Mouse (Mus musculus): ENCODE data around the gene Eva1c. TPM values are rescaled to one million over a fixed set of nuclear protein-coding genes. Genes with fewer than 3 reads are reported as not detected.

Eva1c gene
- total and polyA plus RNA-seq, 3 experiments: not detected

GRCm38 (mm10) chr16:90946977-90947376 is 120.5 kb downstream of the Eva1c start:
- Histone ChIP-seq H3K27me3 (replicated peaks) (no peaks in the 10 kb centered on the region), H3K9me3 (replicated peaks; ENCODE audit: low read length) (no peaks in the 10 kb centered on the region), H3K9ac (ENCODE audit: insufficient read depth, low read depth) (no peak overlapping the region), H3K4me3 (replicated peaks in 1 of 3; ENCODE audit: low read depth in 2 of 3, low read length in 2 of 3, poor library complexity in 1 of 3) (no peak overlapping the region), H3K79me2 (replicated peaks; ENCODE audit: control insufficient read depth, extremely low read depth, insufficient read depth, poor library complexity, severe bottlenecking) (no peaks in the 10 kb centered on the region), H3K4me2 (ENCODE audit: insufficient read depth, low read depth, poor library complexity, severe bottlenecking) (no peak overlapping the region), H3K4me1 (ENCODE audit: control insufficient read depth in 1 of 2, insufficient read depth in 2 of 2) (no peaks in the 10 kb centered on the region), H3K36me3 (replicated peaks in 1 of 2; ENCODE audit: control insufficient read depth in 1 of 2, insufficient read depth in 1 of 2, low read length in 1 of 2) (peaks cover 41 to 71% of the 10 kb centered on the region in 2 experiments), H3K27ac (ENCODE audit: insufficient read depth, low read depth) (no peak overlapping the region)
- dilution Hi-C loops (cut with MboI; ENCODE audit: extremely low pct_ligation_motif_present, extremely low pct_unique_long_range_greater_than_20kb, low sequenced_read_pairs) (no loop called here), in situ Hi-C loops (cut with MboI; ENCODE audit: low pct_ligation_motif_present, low pct_unique_long_range_greater_than_20kb, low sequenced_read_pairs) (no loop called here)
- no peak for DNase-seq (ENCODE audit: extremely low read depth)
- TF ChIP-seq ZNF384 (IDR thresholded peaks at IDR 0.05; ENCODE audit: low read depth, low read length) (no peak), ZC3H11A (IDR thresholded peaks at IDR 0.05; ENCODE audit: low read depth, low read length) (no peak), CHD2 (IDR thresholded peaks at IDR 0.05; ENCODE audit: low read length) (no peak), TCF12 (IDR thresholded peaks at IDR 0.05; ENCODE audit: low read depth, low read length) (no peak), POLR2AphosphoS2 (IDR thresholded peaks at IDR 0.05; ENCODE audit: low read depth, low read length) (no peak), USF1 (IDR thresholded peaks at IDR 0.05; ENCODE audit: low read depth, low read length) (no peak), PAX5 (IDR thresholded peaks at IDR 0.05; ENCODE audit: low read length) (no peak), KAT2A (IDR thresholded peaks at IDR 0.05; ENCODE audit: insufficient replicate concordance, low read length) (no peak), NRF1 (IDR thresholded peaks at IDR 0.05; ENCODE audit: low read depth, low read length) (no peak), CTCF (conservative IDR thresholded peaks at IDR 0.05 in 1 of 2, IDR thresholded peaks at IDR 0.05 in 1 of 2; ENCODE audit: low read depth in 2 of 2, low read length in 2 of 2) (no peak), SMC3 (IDR thresholded peaks at IDR 0.05; ENCODE audit: low read depth, low read length) (no peak), MAZ (IDR thresholded peaks at IDR 0.05; ENCODE audit: low read depth, low read length) (no peak), ELF1 (IDR thresholded peaks at IDR 0.05; ENCODE audit: low read depth, low read length) (no peak), MYC (IDR thresholded peaks at IDR 0.05; ENCODE audit: low read depth, low read length) (no peak), RAD21 (IDR thresholded peaks at IDR 0.05; ENCODE audit: low read depth, low read length) (no peak)

GRCm38 (mm10) chr16:90950354-90950963 is 123.9 kb downstream of the Eva1c start:
- Histone ChIP-seq H3K36me3 (replicated peaks in 1 of 2; ENCODE audit: control insufficient read depth in 1 of 2, insufficient read depth in 1 of 2, low read length in 1 of 2) (peaks cover 28 to 69% of the 10 kb centered on the region in 2 experiments), H3K9ac (ENCODE audit: insufficient read depth, low read depth) (no peak overlapping the region), H3K4me1 (ENCODE audit: control insufficient read depth in 1 of 2, insufficient read depth in 2 of 2) (no peaks in the 10 kb centered on the region), H3K27ac (ENCODE audit: insufficient read depth, low read depth) (no peak overlapping the region), H3K4me3 (replicated peaks in 1 of 3; ENCODE audit: low read depth in 2 of 3, low read length in 2 of 3, poor library complexity in 1 of 3) (no peak overlapping the region), H3K9me3 (replicated peaks; ENCODE audit: low read length) (no peaks in the 10 kb centered on the region), H3K4me2 (ENCODE audit: insufficient read depth, low read depth, poor library complexity, severe bottlenecking) (no peak overlapping the region), H3K79me2 (replicated peaks; ENCODE audit: control insufficient read depth, extremely low read depth, insufficient read depth, poor library complexity, severe bottlenecking) (no peaks in the 10 kb centered on the region), H3K27me3 (replicated peaks) (no peaks in the 10 kb centered on the region)
- TF ChIP-seq CTCF (conservative IDR thresholded peaks at IDR 0.05 in 1 of 2, IDR thresholded peaks at IDR 0.05 in 1 of 2; ENCODE audit: low read depth in 2 of 2, low read length in 2 of 2): peak in 1 of 2 experiments; percentile 39; a peak in 2 of 4 replicates
- TF ChIP-seq ZMIZ1 (IDR thresholded peaks at IDR 0.05; ENCODE audit: low read depth, low read length): no peak
- no peak for DNase-seq (ENCODE audit: extremely low read depth)
- in situ Hi-C loops (cut with MboI; ENCODE audit: low pct_ligation_motif_present, low pct_unique_long_range_greater_than_20kb, low sequenced_read_pairs) (no loop called here), dilution Hi-C loops (cut with MboI; ENCODE audit: extremely low pct_ligation_motif_present, extremely low pct_unique_long_range_greater_than_20kb, low sequenced_read_pairs) (no loop called here)
